9 mouse cellular contexts compared by ENCODE assay signal in the genomic region with DNA sequence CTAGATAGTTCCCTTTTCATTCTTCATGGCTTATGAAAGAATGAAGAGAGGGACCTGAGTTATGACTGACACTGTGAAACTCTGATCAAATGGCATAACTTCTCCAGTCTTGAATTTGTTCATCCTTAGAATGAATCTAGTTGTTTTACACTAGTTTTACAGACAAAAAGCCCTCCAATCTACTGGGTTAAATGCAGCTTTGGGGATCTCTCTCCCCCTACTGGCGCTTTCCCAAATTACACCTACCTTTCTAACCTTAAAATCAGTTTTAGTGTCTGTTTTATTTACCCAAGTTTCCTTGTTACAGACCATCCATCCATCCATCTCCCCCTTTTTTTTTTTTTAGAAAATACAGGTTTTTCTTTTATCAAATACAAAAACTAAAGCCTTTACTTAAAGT. TPM values are rescaled to one million over a fixed set of nuclear protein-coding genes. Genes with fewer than 3 reads are reported as not detected.
DNase-seq lines count a peak whose midpoint lies in the region; ATAC-seq and TF ChIP-seq lines count a peak whose summit lies in the region.
"Had no signal": no experiment of that assay in that cellular context is flagged by ENCODE, and none has a peak within 500 bp of the region (broad histone marks: within the 10 kb centered on the region; RNA-seq: fewer than 3 reads in every experiment).

No protein-coding gene starts in this region.

- TF ChIP-seq CTCF in hindbrain, postnatal 0 days (IDR thresholded peaks at IDR 0.05; ENCODE audit: low read depth), result peak; percentile 78

- 0% methylated on average over 1 of the region's 1 CpGs for WGBS in hindbrain, postnatal 0 days
- 3% methylated on average over 1 of the region's 1 CpGs for WGBS in hindbrain, embryonic 12.5 days

- no peak overlapping the region for H3K9ac ChIP-seq in hindbrain, postnatal 0 days (replicated peaks; ENCODE audit: low read length)
- H3K9ac ChIP-seq in hindbrain, embryonic 12.5 days, result no peak overlapping the region
- H3K9ac ChIP-seq: embryonic facial prominence, embryonic 15.5 days had no signal

- intact Hi-C loops in left cerebral cortex, postnatal 14 days (cut with DNase I), result loop anchor here (5.0 to 10.0 kb wide), 5 partner anchors 51 to 539 kb away; a partner anchor contains a TSS

- no peaks in the 10 kb centered on the region for H3K36me3 ChIP-seq in hindbrain, postnatal 0 days (ENCODE audit: insufficient read depth, low read length)
- H3K36me3 ChIP-seq in hindbrain, embryonic 12.5 days, result peaks cover 10% of the 10 kb centered on the region
- H3K36me3 ChIP-seq in splenic B cell, adult 2 months (ENCODE audit: control insufficient read depth, insufficient read depth, low read length, poor library complexity, severe bottlenecking), result no peaks in the 10 kb centered on the region

- no peaks in the 10 kb centered on the region for H3K4me1 ChIP-seq in hindbrain, postnatal 0 days (ENCODE audit: insufficient read depth, low read length)
- H3K4me1 ChIP-seq in hindbrain, embryonic 12.5 days, result no peaks in the 10 kb centered on the region
- H3K4me1 ChIP-seq: embryonic facial prominence, embryonic 15.5 days had no signal

- H3K27me3 ChIP-seq in hindbrain, postnatal 0 days (ENCODE audit: insufficient read depth, low read length), result no peaks in the 10 kb centered on the region
- H3K27me3 ChIP-seq in hindbrain, embryonic 12.5 days, result no peaks in the 10 kb centered on the region
- no peaks in the 10 kb centered on the region for H3K27me3 ChIP-seq in splenic B cell, adult 2 months (ENCODE audit: control insufficient read depth, insufficient read depth, low read length, poor library complexity, severe bottlenecking)
- H3K27me3 ChIP-seq: embryonic facial prominence, embryonic 15.5 days had no signal

- no peak overlapping the region for H3K4me2 ChIP-seq in hindbrain, postnatal 0 days (ENCODE audit: low read depth, low read length)
- H3K4me2 ChIP-seq in hindbrain, embryonic 12.5 days (replicated peaks), result no peak overlapping the region
- H3K4me2 ChIP-seq: embryonic facial prominence, embryonic 15.5 days had no signal

- ATAC-seq in hindbrain, postnatal 0 days, result 0 out of 2 replicates have a peak, but pooled peaks have one; percentile 15
- no peak for ATAC-seq in hindbrain, embryonic 12.5 days (ENCODE audit: low FRiP score)

- H3K27ac ChIP-seq in hindbrain, postnatal 0 days, result no peak overlapping the region
- no peak overlapping the region for H3K27ac ChIP-seq in hindbrain, embryonic 12.5 days
- H3K27ac ChIP-seq: embryonic facial prominence, embryonic 15.5 days had no signal

- H3K4me3 ChIP-seq in hindbrain, postnatal 0 days (ENCODE audit: low read length), result no peak overlapping the region
- no peak overlapping the region for H3K4me3 ChIP-seq in hindbrain, embryonic 12.5 days
- H3K4me3 ChIP-seq: embryonic facial prominence, embryonic 15.5 days had no signal

- peak; percentile 77 for DNase-seq in hindbrain, postnatal 0 days (ENCODE audit: low spot score)
- DNase-seq in B cell, adult 2 months, result peak; percentile 57 to 60
- DNase-seq in MEL-GATA-1-ER (ENCODE audit: extremely low read depth, low read depth), result peak; percentile 24
- DNase-seq in embryo, embryonic 9.5 days (ENCODE audit: extremely low spot score), result peak; percentile 27
- DNase-seq in left cerebral cortex, postnatal 14 days (ENCODE audit: low spot score in 2 of 2), result peak; percentile 52 to 77
- DNase-seq in splenic B cell, adult 2 months (ENCODE audit: low read depth, low spot score), result peak; percentile 58

- no peaks in the 10 kb centered on the region for H3K9me3 ChIP-seq in hindbrain, postnatal 0 days (ENCODE audit: low read length)
- no peaks in the 10 kb centered on the region for H3K9me3 ChIP-seq in hindbrain, embryonic 12.5 days (replicated peaks)
- H3K9me3 ChIP-seq: embryonic facial prominence, embryonic 15.5 days had no signal

RNA-seq across cellular contexts. Expression of a gene that starts 27.6 kb away (rescaled TPM):
- total RNA-seq in hindbrain, postnatal 0 days (2014; rRNA removed), result not detected in 2 replicates
- not detected in 2 replicates for polyA plus RNA-seq in hindbrain, postnatal 0 days (2015; fragmentation: Nextera tagmentation; extraction: Ambion mirVana)
- not detected in 2 replicates for polyA plus RNA-seq in hindbrain, embryonic 12.5 days (2016; fragmentation: Nextera tagmentation; extraction: Ambion mirVana)
- not detected for total RNA-seq in left cerebral cortex, postnatal 14 days (2021)
- polyA plus RNA-seq: embryonic facial prominence, embryonic 15.5 days; testis, adult 2 months had no signal

RNA-seq across cellular contexts. Expression of a gene that starts 50.9 kb away (rescaled TPM):
- 14.8 and 16.4 TPM in 2 replicates for total RNA-seq in hindbrain, postnatal 0 days (2014; rRNA removed)
- 24.7 and 24.9 TPM in 2 replicates for polyA plus RNA-seq in hindbrain, postnatal 0 days (2015; fragmentation: Nextera tagmentation; extraction: Ambion mirVana)
- 30.4 and 32.1 TPM in 2 replicates for polyA plus RNA-seq in hindbrain, embryonic 12.5 days (2016; fragmentation: Nextera tagmentation; extraction: Ambion mirVana)
- total RNA-seq in left cerebral cortex, postnatal 14 days (2021), result 10 to 100 TPM; 51.1 to 52.7 TPM

RNA-seq across cellular contexts. Expression of a gene that starts 57.8 kb away (rescaled TPM):
- not detected in 2 replicates for total RNA-seq in hindbrain, postnatal 0 days (2014; rRNA removed)
- polyA plus RNA-seq in hindbrain, postnatal 0 days (2015; fragmentation: Nextera tagmentation; extraction: Ambion mirVana), result not detected in 2 replicates
- not detected in 2 replicates for polyA plus RNA-seq in hindbrain, embryonic 12.5 days (2016; fragmentation: Nextera tagmentation; extraction: Ambion mirVana)
- not detected for total RNA-seq in left cerebral cortex, postnatal 14 days (2021)
- polyA plus RNA-seq: embryonic facial prominence, embryonic 15.5 days; testis, adult 2 months had no signal

Comparison
In these comparisons a context has a peak if more than half of its experiments do, and no peak if none do; other contexts are left out.
1. DNase-seq: peak in every context shown above with its lines; median percentile 77 in hindbrain, postnatal 0 days; 64 in left cerebral cortex, postnatal 14 days; 58 in B cell, adult 2 months; 58 in splenic B cell, adult 2 months; 27 in embryo, embryonic 9.5 days; 24 in MEL-GATA-1-ER.